Mouse (Mus musculus) left cerebral cortex, adult 11 months (tissue): ENCODE data around the gene 3110082I17Rik.

Experiments used
- DNase-seq: peaks from one replicate; pipeline ENCODE4 v3.0.0; 2022; ENCODE audit warnings: low spot score

The 3110082I17Rik gene

DNA sequence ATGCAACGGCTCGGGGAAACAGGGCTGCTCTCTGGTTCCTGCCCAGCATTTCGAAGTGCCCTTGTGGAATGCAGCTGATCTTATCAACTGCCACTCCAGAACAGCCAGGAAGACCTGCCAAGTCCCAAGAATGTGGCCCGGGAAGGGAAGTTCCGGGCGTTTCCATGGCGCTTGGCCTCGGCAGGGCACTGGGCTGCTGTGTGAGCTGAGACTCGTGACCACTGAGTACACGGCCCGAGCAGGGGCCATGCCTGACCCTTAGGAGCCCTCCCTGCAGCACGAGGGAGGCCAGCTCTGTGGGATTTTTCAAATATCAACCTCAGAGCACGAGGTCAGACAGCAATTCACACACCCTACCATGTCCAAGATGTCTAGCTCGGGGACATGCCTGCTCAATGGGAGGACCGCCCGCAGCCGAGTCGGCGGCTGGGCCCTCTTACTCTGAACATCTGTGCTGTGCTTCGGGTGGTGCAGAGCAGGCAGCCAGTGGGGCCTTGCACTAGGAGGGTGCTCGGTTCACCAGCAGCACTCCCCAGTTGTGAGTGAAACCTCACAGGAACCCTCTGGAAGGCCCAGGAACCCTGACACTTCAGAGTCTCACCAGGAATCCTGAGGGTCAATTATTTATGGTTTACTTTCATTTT lies 81.2 kb downstream of the 3110082I17Rik start:
- DNase-seq = no peak

DNA sequence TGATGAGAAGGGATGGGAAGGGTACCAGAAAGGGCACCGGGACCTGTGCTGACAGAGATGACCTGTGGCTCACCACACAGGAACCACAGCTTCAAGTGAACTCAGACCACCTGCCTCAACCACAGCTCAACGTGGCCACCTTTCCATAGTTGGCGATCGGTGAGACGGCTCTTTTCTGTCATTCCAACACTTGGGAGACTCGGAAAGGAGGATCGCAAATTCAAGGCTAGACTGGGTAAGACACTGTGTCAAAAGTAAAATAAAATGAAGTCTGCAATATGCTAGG lies 82.1 kb downstream of the 3110082I17Rik start:
- no peak for DNase-seq

DNA sequence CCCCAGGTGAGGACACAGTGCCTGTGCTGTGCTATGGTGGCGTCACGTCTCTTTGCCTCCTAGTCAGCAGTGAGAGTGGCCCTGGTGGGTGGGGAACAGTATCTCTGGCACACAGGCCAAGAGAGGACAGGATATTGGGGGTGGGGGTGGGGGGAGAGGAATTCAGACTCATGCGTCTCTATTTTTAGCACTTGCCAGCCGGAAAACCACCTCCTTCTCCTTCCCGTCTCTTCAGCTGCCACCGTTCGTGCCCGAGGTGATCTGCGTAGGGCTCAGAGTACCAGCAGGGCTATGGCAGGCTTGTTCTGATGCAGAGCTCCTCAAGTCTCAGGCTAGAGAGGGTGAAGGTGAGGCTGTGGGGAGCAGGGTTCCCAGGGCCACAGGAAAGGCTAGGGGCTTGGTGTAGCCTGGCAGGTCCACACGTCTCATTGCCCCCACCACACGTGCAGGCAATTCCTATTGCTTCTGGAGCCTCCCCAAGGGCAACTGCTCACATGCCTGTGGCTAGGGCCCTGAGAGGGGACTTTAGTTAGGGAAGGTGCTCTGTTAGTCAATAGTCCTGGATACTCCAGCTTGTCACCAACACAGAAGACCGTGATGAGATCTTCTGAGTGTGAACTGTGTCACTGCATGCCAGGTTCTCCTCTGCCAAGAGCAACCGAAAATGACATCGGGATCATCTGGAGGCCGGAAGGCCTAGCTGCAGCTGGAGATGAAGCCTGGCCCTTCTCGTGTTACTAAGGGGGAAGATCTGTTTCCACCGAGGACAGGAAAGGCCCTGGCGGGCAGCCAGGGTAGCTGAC lies 82.7 kb downstream of the 3110082I17Rik start, which contains the start of gene Gpr146:
Gpr146 (plus strand) TSS at position 230 of the 803 bp plus-strand sequence.
- no peak for DNase-seq

DNA sequence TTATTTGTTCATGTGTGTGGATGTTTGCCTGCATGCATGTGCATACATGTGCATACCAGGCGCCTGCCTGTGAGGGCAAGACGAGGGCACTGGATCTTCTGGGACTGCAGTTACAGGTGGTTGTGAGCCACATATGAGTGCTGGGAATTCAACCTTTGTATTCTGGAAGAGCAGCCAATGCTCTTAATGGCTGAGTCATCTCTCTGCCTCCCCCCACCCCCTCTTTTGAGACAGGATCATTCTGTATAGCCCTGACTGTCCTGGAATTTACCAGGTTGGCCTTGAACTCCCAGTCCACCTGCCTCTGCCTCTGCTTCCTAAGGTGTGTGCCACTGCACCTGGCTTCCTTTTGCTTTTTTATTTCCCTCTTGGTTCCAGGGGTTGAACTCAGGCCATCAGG lies 85.5 kb downstream of the 3110082I17Rik start:
- DNase-seq = no peak

DNA sequence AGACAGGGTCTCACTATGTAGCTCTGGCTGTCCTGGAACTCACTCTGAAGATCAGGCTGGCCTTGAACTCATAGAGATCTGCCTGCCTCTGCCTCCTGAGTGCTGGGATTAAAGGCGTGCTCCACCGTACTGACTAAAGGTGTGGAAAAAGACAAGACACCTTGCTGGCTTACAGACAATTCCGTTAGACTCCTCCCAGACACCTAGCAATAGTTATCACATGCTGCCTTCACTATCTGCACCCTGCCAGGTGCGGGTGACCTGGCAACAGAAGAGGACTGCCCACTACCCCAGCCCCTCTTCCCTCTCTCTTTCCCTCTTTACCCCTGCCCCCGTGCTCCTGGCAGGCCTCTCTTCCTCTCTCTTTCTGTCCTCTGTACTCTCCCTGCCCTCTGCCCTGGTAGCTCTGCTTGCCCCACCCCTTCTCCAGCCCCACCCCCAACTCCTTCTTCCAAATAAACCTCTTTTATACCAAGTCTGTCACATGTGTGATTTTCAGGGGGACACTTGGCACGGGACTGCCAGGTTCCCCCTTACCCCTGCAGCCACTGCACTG lies 86.4 kb downstream of the 3110082I17Rik start:
- no peak for DNase-seq

DNA sequence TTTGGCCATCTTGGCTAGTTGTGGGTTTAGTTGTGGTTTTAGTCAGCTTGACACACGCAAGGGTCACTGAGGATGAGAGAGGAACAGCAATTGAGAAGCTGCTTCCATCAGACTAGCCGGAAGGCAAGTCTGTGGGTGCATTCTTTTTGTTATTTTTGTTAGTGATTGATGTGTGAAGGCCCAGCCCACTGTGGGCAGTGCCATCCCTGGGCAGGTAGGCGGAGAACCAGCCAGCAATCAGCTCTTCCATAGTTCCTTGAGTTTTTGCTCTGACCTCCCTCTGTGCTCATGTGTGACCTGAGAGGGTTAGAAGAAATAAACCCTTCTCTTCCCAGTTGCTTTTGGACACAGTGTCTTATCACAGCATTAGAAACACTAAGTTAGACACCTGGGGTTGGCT lies 87.2 kb downstream of the 3110082I17Rik start:
- DNase-seq = no peak

DNA sequence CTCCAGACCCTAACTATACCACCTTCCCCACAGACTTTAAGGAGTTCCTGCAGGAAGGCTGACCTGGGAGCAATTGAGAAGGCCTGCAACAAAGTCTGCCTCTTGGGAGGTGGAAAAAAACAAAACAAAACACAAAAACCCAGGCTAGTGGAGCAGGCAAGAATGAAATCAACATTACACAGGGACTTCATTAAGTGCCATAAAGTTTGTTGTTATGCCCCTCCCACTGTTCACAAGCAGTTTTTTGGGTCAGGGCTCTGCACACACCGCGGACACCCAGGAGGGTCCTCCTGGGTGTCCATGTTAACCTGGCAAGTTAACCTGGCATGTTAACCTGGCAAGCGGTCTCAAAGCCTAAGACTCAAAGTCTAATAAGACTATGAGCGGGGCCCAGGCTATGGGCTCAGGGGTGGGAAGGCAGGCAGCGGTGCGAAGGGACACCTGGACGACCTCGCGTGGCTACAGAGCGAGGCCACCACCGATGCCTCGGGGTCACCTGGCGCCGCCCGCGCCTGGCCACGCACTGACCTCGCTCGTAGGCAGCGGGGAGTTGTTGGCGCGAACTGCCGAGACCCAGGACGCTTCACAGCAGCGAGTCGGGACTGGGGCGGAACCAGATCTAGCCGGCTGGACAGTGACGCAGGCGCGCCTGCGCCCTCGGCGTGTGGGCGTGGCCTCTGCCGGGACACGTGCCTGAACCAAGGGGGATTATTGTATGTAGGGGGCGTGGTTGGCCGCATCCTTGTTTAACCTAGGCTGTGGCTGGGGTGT lies 88.5 kb downstream of the 3110082I17Rik start:
- DNase-seq = peak; percentile 83

DNA sequence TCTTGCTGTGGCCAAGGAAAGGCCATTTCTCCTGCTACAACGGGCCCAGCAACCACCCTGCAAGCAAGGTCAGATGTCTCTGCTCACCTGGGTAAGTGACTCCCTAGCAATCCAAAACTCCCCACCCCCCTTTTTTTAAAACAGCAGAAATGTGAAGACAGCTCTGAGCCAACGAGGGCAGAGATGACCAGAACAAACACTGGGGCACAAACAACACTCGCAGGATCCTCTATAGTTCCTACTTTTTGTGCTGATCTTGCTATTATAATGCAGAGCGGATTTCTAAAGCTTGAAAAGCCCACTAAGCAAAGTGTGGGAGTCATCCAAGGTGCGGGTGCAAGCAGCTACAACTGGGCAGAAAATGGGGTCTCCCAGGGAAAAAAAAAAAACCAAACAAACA lies 89.2 kb downstream of the 3110082I17Rik start:
- no peak for DNase-seq

DNA sequence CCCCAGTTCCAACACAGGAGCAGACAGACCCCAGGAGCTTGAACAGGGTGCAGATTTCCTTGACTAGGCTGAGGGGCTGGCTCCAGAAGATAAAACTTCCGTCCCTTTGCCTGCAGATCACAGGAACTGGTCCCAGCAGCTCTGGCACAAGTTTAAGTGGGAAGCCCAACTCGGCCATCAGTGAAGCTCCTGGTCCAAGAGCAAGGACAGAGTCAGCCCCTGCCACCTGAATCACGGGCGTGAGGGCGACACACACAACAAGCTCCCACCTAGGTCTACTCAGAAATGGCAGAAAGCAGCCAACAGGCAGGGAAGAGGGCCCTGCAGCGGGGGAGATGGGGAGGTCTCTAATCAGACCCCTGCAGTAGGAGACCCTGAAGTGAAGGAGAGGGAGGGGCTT lies 90.0 kb downstream of the 3110082I17Rik start:
- no peak for DNase-seq

DNA sequence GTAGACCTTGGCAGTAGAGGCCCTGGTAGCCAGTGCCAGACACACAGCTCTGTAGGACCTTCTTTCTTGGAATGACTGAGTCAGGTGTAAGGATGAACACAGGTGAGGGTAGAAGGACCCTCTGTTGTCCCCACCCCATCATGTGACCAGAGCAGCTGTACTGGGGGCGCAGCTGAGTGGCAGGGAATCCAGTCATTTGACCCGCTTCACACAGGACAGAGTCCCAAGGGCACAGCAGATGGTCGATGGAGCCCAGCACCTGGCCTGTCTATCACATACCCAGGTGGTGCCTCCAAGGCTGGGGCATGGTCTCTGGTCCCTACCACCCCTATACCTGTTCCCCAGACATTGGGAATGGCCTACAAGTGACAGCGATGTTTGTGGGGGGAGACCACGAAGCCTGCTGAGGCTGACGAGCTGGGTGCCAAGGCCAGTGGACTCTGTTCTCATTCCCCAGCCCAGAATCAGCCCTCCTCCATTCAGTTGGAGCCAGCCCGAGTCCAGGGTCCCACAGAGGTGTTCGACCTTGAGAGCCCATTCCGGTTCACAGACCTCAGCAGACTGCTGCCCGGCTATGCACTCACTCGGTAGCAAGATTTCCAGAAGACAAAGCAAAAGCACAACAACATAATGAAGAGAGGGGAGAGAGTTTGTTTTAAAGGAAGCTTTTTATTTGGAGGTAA lies 91.5 kb downstream of the 3110082I17Rik start:
- no peak for DNase-seq

DNA sequence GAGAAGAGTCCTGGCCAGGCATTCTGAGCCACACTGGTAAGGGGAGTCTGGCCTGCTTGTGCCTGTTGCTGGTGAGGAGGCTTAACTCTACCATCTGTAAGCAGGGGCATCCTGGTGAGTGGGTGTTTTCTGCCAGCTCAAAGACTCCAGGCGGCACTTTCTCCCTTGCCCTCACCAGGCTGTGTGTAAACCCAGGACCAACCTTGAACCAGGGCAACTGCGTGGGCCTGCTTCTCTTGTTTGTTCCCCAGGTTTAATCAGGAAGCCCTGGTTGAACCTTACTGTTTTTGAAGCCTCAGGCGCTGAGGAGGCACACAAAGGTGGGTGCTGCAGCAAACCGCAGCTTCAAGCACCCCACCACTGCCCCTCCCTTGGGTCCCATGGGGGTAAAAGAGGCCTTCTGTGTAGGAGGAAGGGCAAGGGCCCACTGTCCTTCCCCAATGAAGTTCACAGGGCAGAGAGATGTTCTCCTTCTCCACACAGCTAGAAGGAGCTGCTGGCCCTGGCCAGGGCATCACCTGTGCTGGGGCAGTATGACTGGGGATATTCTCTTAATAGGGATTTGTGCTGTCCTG lies 92.4 kb downstream of the 3110082I17Rik start:
- no peak for DNase-seq

DNA sequence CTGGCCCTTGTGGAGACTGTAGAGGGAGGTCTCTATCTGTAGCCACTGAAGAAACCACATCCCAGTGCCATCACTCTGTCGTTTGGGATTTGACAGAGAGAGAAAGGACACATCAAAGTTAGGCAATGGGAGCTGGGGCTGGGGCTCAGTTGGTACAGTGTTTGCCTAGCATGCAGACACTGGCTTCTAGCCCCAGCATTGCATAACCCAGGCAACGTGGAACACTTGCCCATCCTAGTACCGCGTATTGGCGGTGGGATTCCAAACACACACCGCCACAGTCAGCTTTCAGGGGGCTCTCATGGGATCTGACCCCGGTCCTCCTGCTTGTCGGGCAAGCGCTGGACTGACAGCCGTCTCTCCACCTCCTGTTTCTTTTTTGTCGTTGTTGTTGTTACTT lies 93.8 kb downstream of the 3110082I17Rik start:
- no peak for DNase-seq

DNA sequence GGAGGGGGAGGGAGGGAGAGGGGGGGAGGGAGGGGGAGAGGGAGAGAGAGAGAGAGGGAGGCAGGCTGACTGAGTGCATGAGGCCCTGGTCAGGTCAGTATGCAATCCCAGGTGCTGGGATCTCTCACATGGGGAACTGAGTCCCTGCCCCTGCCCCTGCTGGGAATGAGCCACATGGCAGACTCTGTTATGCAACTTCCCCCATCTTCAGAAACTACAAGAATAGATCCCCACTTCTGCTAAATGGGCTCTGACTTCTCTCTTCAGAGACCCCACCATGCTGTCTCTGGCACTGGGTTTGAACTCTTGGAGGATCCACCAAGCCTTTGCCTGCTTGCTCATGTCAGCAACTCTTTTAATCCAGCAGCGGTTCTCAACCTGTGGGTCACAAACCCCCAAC lies 94.5 kb downstream of the 3110082I17Rik start:
- DNase-seq = no peak

DNA sequence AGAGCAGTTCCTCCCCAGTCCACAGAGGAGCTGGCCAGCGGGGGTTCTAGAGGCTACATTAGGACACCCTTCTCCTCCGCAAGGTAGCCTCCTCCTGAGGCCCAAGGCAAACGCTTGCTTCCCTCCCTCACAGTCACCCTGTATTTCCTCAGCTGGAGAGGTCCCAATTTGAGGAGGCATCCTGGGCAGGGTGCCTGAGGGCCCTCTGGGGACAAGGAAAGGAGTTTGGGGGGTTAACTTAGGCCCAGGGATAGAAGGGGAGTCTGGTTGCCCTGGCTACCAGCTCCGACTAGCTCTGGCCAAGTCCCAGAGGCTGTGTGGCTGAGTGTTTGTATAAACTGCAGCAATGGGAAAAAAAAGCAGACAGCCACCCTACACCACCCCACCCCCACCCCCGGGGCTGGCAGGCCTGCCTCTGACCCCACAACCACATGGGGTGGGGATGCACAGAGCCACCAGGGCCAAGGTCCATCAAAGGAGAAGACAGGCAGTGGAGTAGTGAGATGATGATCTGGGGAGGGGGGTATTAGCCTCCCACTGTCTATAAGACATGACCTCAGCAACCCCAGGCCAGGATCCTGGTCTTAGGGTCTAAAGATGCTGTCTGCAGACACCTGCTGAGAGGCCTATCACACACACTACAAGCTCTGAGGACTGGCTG lies 95.3 kb downstream of the 3110082I17Rik start:
- DNase-seq = no peak

DNA sequence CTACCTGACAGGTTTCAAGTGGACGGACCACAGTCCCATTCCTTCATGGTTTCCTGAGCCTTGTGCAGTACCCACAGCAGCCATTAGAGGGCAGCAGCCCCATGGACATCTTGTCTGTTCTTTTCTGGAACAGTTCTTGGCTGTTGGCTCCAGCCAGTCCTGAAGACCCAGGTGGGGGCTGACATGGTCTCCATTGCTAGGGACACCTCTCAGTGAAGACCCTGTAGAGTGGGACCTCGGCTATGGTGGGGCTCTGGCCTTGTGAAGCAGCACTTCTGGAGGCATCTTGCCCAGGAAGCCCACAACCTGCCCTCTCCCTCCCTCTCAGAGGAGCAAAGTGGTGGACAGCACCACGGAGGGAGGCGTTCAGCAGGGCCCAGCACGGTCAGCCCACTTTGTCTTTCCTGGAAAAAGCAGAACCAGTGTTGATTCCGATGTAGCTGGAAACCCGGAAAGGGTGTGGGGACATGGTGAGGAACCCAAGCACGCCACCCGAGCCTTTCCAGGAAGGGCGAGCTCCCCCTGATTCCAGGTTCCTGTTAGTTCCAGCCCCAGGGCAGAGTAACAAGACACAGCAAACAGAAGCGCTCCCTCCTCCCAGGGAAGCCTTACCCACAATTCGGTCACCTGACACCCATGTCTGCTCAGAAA lies 95.9 kb downstream of the 3110082I17Rik start:
- peak; percentile 75 for DNase-seq

DNA sequence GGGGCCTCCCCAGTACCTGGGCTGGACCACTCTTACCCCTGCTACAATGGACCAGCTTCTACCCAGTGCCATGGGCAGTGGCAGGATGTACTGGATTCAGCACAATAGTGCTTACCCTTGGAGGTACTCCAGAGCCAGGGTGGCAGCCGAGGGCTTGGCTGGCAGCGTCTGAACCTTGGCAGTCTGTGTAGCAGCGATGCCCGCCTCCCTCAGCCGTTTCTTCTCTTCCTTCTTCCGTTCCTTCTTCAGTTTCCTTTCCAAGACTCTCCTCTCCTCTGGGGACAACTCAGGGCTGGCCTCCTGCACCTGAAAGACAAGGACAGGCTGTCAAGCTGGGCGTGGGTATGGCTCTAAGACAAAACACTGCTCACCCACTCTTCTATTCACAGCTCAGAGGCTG lies 96.5 kb downstream of the 3110082I17Rik start:
- no peak for DNase-seq

DNA sequence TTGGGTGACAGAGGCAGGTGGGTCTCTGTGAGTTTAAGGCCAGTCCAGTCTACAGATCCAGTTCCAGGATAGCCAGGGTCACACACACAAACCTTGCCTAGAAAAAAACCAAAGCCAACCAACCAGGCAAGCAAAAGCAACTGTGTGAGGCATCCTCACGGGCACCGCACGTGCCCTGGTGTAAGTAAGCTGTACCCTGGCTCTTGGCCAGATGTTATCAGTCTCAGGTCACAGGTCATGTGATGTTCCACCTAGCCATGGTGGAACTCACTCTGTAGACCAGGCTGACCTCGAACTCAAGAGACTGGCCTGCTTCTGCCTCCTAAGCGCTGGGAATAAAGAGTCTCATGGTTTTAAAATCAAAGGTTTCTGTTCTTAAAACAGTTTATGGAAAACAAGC lies 101.1 kb downstream of the 3110082I17Rik start:
- no peak for DNase-seq

DNA sequence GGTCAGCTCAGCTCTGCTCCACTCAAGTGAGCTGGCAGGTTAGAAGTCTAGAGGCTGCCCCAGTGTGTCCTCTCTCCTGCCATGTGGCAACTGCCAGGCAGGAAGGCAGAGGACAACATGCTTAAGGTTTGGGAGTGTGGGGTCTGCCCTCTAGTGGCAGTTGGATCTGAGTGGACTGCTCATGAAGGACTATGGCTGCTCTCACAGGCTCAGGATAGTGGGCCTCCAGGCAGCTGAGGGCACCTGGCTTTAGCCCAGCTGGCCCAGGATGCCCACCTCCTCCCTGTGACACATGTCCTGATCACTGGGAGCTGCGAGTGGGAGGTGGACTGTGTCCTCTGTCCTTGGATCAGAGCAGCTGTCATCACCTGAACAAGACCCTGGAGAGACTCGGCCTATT lies 101.7 kb downstream of the 3110082I17Rik start:
- DNase-seq = no peak

DNA sequence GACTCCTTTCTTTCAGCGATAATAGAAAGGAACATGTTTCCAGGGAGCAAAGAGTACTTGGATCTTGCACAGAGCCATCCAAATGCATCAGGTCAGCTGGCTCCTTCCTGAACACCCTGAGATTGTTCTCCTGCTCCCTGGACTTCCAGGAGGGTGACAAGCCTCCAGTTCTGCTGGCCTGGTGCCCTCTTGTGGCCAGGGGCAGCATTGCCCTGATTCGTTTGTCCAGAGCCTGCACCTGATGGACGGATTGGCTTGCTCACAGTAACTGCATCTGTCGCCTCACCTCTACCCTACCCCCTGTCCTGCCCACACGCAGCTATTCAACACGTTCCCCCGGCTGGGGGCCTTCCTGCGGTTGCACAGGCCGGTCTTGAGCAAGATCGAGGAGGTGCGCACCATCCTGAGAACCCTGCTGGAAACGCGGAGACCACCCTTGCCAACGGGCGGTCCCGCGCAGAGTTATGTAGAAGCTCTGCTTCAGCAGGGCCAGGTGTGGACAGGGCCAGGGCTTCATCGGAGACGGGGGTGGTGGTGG lies 105.0 kb downstream of the 3110082I17Rik start:
- DNase-seq = peak; percentile 67

DNA sequence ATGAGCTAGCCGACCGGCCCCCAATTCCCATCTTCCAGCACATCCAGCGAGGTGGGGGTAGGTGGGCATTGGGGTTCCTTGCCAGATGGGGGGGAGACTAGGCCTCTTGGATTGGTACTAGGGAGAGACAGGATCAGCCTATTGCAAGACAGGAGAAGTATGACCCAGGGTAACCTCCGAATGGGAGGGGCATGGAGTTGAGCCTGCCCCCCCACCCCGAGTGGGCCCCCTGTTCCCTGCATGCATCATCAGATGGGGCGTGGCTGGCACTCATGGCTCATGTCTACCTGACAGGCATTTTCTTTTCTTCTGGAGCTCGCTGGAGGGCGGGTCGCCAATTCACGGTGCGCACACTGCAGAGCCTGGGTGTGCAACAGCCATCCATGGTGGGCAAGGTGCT lies 106.4 kb downstream of the 3110082I17Rik start:
- DNase-seq = no peak
